Mouse (Mus musculus) granulocyte monocyte progenitor cell, adult 5-6 weeks (primary cell): Measurements from ENCODE around the gene Akr1a1. TPM values are rescaled to one million over a fixed set of nuclear protein-coding genes. Genes with fewer than 3 reads are reported as not detected.
"Not testable (repeated sequence)": the region's sequence is repeated elsewhere in the genome, so short reads cannot be mapped to it uniquely, and the experiment has no call there.

Experiments
- ATAC-seq: replicated peaks from 2 replicates; pipeline ENCODE4 v1.8.0; 2016; ENCODE audit warnings: mild to moderate bottlenecking, moderate TSS enrichment, inconsistent platforms; ENCODE audit not compliant: poor library complexity, severe bottlenecking
- total RNA-seq, 2 experiments: library from RNA; stranded (forward) in 1 of 2; stranded (reverse) in 1 of 2; fragments of 200-712, 200-1000 nt in 1 of 2; fragments of >200 nt in 1 of 2; fragmentation: Nextera tagmentation in 1 of 2; gene quantifications; 2 replicates each; pipeline ENCODE4 v1.2.3; 2014 to 2017

Gene Akr1a1
- total RNA-seq (2014; fragmentation: Nextera tagmentation) (398 and 454 TPM in 2 replicates), total RNA-seq (2017) (580 and 694 TPM in 2 replicates)

DNA sequence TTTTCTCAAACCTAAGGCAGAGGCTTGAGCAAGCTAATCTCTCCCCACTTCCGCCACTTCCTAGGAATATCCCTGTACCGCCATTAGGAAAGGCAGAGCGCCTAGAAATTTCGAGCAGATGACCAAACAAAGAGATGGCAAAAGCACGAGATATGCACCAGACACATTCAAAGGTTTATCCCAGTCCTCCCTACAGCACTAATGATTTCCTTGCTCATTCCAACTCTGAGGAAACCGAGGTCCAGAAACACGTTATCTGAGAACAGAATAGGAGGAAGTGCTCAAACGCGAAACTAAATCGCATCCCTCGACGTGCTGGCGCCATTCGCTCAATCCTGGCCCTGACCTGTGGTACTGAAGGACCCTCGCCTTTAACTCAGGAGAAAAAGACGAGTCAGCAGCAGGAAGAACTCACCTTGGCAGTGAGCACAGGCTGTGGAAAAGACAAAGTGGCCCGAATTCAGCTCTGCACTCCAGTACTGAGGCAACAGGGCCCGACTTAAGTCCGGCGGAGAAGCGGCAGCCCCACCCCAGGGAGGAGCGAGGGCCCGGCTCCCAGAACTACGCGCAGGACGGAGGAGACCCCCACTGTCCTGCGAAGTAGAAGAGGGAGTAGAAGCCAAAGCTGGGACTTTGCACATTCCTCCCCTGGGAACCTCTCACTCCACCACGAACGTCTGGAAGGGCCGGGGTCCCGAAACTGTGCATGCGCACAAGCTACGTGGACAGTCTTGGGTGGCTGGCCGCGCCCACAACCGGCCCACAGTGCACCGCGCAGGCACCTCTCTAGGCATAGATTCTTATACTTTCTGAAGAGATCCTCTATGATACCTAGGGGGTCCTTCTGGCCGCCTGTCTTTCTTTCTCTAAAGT, at the start of gene Akr1a1:
Gene Akr1a1, minus strand, starts transcription at position 757 of the 873 bp plus-strand sequence.
- ATAC-seq: peak; percentile 89

DNA sequence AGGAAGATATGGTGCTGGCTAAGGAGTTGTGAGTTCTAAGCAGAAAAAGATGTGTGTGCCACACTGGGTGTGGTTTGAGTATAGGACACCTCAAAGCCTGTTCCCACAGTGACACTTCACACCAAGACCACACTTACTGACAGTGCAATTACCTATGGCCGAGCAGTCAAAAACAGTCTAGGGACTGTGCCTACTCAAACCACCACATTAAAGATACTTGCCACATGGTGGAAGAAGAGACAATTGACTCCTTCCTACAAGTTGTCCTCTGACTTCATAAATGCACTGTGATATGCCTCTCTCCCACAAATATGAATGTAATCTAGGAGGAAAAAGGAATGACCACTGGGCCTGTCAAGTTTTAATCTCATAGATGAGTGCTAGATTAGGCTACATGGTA, 49.5 kb upstream of the Akr1a1 start:
- ATAC-seq: no peak

DNA sequence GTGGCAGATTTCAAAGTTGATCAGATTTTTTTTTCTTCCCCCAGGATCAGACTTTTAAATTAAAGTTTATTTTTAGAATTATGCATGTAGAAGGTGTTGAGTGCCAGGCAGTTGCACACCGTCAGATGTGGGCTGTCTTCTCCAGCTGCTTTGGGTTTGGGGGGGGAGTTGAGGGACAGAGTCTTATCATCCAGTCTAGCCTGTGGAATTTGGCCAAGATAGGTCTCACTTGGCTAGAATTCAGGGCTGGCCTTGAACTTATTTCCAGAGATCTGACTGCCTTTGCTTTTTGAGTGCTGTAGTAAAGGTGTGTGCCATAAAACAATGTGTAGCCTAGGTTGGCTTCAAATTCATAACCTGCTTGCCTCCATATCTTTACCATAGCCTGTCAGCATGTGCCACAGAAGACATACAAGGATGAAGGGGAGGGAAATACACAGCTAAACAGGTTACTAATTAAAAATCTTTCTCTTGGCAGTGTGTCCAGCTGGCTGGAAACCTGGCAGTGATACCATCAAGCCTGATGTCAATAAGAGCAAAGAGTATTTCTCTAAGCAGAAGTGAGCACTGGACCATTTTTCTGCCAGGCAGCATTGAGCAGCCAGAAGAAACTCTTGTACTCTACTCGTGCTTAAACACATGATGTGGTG, 47.3 kb upstream of the Akr1a1 start:
- ATAC-seq: no peak

DNA sequence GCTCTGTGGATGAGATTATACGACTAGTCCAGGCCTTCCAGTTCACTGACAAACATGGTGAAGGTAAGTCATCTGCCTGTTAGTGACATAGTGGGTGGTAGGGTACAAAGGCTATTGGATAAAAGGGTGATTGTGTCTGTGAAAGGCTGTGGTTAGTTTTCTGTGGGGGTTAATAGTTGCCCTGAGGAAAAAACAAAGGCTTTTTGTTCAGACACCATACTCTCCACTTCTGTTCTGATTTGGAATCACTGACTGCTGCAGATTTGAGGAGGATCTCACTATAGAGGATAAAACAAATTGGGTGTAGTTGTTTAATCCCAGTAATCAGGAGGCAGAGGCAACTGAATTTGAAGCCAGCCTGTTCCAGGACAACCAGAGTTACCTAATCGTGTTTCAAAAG, 42.3 kb upstream of the Akr1a1 start:
- no peak for ATAC-seq

DNA sequence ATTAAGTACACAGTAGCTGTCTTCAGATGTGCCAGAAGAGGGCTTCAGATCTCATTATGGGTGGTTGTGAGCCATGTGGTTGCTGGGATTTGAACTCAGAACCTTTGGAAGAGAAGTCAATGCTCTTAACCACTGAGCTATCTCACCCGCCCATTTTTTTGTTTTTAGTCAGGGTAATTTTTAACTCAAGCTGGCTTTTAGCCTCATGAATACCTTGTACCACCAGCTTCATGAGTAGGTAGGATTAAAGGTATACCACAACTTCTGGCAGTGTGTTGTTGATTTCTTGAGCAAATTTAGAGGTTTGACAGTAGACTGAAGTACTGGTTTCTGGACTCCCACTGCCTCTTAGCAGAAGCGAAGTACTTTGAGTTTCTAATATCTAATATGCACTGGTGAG, 40.7 kb upstream of the Akr1a1 start:
- ATAC-seq: no peak

DNA sequence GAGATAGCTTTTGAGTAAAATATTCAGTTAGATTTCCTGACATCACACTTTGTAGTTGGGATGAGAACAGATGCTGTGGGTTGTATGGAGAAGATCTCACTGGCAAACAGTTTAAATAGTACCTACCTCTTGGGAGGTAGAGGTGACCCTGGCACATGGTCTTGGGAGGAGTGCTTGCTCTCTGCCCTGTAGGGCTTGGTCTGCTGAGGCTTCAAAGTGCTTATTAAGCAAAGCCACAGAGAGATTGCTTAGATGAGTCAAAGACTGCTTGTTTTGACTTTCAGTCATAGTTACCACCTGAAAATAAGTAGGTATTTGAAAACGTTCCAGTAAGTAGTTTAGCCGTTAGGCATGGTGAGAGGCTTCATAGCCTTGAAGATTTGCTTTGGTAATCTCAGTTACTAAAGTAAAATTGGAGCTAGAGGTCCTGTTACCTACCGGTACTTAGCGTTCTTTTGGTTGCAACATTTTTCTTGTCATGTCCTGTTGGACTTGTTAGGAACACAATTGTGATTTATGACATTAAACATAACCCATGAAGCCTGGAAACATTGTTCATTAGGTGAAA, 37.9 kb upstream of the Akr1a1 start:
- ATAC-seq: no peak

DNA sequence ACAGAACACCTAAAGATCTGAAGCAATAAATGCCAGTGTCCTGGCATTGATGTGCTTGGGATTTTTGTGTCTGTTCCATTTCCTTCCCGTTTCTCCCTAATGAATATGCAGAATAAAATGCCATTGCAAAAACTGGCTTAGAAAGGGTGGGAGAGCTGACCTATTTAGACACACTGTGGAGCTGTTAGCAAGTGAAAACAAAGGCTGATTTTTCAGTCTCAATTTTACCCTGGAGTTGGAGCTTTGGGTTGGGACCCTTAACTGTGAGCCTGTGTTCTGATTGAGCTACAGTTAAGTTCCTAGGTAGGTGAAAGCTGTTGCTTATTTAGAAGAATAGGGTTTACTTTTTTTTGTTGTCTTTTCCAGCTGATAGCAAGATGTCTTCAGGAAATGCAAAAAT, 35.6 kb upstream of the Akr1a1 start:
- no peak for ATAC-seq

DNA sequence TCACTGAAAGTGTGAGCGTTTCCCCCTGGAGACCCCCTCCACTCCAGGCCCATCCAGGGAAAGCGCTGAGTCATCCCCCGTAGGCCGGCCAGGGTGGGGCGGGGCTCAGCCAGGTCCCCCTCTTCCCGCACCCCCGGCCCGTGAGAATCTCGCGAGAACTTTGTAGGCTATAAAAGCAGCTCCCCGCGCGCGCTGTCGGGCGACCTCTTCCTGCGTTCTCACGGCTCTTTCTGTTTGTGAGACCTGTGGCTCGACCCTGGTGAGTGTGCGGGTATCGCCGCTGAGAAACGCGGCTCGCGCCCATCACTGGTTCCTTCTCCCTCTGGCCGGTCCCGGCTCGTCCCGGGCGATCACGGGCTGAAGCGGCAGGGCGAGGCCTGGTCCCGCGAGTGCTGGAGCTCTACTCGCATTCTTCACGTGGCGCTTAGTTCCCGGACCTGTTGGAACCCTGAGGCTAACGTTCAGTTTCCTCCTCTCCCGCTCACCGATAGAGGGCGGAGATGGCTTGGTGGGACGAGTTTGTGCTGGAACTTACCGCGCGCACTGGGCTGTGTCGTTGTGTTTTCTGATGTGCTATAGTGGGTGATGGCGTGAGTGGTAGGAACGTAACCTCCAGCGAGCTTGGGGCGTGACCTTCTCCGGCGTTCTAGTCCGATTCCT, 34.1 kb upstream of the Akr1a1 start, which contains the start of gene Prdx1:
Gene Prdx1, plus strand, starts transcription at position 143 of the 660 bp plus-strand sequence.
- peak; percentile 92 for ATAC-seq

DNA sequence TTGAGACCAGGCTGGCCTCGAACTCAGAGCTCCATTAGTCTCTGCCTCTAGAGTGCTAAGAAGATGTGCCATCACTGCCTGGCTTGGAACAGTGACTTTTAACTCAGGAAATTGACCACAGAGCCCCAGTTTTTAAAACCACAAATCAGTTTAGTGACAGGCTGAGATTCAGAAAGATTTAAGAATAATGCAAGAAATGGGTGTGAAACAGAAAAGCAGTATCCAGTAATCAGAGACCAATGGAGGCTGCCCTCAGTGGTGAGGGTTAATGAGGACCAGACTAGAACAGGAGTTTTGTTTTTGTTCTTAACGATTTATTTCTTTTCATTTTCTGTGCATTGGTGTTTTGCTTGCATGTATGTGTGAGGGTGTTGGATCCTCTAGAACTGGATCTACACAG, 33.2 kb upstream of the Akr1a1 start:
- no peak for ATAC-seq

DNA sequence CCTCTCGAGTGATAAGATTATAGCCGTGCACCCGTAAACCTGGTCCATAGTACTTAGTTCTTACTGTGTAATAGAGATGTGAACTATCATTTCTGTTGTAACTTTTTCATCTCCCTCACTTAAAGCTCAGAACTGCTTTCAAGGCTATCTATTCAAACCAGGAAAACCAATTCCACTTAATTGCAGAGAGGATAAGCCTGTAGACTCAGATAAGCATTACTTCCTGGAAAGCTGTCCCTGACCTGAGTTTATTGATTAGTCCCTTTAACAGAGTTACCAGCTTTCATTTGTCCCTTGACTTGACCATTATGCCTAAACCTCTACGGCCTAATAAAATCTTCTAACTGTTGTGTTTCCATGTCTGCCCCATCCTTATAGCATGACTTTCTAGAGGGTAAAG, 32.5 kb upstream of the Akr1a1 start:
- no peak for ATAC-seq

DNA sequence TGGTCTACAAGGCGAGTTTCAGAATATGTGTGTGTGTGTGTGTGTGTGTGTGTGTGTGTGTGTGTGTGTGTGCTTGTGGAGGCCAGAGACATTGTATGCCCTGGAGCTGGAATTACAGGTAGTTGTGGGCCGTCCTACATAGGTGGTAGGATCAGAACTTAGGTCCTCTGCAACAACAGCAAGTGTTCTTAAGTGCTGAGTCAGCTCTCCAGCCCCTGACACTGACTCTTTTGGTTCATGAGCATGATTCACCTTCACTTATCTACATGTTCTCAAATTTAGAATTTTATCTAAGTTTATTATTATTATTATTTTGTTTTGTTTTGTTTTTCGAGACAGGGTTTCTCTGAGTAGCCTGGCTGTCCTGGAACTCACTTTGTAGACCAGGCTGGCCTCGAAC, 29.0 kb upstream of the Akr1a1 start:
- not testable (repeated sequence) for ATAC-seq

DNA sequence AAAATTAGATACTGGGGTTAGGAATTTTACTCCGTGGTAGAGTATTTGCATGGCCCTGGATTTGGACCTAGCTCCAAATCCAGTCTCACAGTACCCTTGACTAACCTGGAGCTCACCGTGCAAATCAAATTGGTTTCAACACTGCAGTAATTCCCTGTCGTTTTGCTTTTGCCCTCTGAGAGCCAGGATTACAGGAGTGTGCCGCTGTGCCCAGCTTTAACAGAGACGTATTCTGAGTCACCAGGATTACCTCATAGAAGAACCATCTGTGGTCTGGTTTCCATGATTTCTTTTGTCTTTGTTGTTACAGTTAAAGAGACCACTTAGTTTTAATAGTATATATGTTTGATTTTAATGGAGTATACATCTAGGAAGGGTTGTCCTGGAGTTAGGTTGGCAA, 27.7 kb upstream of the Akr1a1 start:
- no peak for ATAC-seq

DNA sequence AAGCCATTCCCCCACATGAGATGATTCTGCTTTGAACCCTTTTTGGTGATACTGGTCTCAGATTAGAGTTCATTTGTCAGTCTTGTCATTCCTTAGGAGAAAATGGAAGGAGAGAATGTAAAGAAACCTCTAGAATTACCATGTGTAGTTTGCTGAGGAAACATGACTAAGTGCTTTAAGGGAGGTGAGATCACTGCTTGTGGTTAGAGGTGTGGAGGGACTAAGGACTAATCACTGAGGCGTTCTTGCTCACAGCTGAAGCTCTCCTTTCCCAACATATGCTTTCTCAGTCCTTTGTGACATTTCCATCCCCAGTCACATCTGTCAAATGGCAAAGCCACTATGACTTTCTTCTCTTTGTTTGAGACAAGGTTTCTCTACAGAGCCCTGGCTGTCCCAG, 26.3 kb upstream of the Akr1a1 start:
- no peak for ATAC-seq

DNA sequence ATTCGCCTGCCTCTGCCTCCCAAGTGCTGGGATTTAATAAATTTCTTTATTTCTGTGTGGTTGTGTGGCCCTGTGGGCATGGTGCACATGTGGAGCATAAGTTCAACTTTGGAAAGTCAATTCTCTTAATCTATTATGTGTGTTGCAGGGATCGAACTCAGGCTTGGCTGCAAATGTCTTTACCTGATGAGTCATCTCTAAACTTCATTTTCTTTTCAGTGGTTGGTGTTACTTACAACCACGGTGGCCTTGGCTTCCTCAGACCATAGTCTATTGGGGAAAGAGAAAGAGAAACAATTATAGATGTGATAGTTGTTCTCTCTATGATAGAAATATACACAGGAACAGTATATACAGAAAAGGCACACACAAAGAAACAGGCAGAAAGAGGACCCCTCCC, 24.5 kb upstream of the Akr1a1 start:
- no peak for ATAC-seq

DNA sequence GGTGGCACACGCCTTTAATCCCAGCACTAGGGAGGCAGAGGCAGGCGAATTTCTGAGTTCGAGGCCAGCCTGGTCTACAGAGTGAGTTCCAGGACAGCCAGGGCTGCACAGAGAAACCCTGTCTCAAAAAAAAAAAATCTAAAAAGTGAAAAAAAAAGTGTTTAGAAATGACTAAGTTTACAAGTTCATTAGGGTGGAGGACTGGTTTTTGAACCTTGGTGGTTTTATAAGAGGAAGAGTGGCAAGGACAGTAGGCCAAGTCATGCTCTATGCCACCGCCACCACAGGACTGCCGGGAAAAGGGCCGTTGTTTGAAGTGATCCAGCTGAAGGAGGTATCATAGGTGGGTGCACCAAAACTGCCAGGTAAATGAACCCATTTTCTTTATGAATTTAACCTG, 23.3 kb upstream of the Akr1a1 start:
- ATAC-seq: not testable (repeated sequence)

DNA sequence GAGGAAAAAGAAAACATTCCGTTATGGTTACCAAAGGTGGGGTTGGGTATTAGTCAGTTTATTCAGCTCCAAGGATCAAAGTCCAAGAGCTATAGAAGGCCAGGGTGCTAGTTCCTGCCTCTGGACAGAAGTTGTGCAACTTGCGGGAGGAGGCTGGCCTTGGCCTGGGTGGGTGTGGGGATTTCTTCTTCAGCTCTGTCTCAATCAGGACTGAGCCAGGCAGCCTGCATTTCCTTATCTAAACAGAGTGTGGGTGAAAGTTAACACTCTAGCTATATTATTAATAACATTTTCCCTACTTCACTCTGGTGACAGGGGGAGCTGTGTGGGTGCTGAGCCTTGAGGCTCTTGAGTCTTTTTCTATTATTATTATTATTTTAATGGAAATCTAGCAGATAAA, 21.3 kb upstream of the Akr1a1 start:
- peak; percentile 88 for ATAC-seq

DNA sequence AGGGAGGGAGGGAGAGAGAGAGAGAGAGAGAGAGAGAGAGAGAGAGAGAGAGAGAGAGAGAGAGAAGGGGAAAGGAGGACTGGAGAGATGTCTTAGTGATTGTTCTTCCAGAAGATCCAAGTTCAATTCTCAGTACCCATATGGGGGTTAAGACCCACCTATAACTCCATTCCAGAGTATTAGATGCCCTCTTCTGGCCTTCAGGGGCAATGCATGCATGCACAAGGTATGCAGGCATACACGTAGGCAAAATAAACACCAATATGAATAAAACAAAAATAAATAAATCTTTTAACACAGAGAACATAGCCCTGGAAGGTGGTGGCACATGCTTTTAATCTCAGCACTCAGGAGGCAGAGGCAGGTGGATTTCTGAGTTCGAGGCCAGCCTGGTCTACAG, 17.8 kb upstream of the Akr1a1 start:
- no peak for ATAC-seq

DNA sequence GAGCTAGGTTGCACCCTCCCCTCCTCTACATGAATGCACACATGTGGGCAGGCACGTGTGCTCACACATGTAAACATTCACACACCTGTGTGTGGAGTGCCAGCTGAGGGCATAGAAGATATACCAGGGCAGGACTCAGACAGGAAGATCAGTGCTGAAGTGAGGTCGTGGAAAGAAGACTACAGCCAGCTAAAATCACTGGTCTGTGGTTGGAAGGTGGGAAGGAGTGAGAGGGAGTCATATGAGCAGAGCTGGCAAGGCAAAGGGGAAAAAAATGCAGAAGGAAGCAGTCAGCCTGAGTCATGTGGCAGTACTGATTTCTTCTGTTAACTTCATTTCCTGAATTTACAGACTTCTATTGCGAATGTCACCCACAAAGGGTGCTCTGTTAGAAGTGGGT, 16.7 kb upstream of the Akr1a1 start:
- ATAC-seq: peak; percentile 90

DNA sequence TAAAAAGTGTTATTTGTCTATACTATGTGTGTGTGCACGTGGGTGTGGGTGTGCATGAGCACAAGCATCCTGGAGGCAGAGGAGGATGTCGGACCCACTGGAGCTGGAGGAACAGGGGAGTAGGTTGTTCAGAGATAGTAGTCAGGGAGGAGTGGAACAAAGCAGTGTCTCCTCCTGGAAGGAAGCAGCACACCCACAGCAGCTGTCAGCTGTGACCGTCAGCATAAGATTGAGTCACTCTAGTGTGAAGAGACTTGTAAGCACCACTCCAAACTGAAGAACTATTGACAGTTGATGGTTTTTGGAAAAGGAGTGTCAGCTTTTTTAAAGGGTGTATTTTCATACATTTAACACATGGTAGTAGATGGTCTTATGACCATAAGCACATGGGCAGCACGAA, 15.1 kb upstream of the Akr1a1 start:
- ATAC-seq: no peak

DNA sequence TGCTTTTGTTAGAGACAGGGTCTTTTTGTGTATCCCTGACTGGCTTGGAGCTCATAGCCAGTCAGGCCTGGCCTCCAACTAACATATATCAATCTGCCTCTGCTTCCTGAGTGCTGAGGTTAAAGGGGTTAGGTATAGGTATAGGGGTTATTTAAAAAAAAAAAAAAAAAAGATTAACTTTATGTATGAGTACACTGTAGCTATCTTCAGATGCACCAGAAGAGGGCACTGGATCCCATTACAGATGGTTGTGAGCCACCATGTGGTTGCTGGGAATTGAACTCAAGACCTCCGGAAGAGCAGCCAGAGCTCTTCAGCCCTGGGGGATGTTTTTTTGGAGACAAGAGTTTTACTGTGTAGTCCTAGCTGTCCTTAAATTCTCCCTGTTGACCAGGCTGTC, 10.5 kb upstream of the Akr1a1 start:
- no peak for ATAC-seq

DNA sequence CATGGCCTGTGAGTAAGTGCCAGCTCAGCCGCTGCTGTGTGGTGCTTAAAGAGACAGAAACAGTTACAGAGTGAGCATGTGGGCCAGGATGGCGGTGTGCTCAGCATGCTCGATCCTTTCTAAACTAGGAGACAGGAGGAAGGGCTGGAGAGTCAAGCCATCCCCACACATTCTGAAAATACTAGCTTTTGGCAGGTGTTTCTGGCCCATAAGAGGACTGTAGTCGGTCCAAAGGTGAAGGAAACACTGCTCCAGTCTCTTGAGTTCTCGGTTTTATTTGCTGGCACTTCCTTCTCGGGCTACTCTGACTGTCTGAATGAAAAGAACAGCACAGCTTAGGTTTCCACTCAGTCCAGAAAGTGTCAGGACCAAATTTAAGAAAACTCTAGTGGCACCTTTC, 9.3 kb upstream of the Akr1a1 start:
- no peak for ATAC-seq
